Comparison of ENCODE assay signal across 8 mouse cellular contexts in the genomic region with DNA sequence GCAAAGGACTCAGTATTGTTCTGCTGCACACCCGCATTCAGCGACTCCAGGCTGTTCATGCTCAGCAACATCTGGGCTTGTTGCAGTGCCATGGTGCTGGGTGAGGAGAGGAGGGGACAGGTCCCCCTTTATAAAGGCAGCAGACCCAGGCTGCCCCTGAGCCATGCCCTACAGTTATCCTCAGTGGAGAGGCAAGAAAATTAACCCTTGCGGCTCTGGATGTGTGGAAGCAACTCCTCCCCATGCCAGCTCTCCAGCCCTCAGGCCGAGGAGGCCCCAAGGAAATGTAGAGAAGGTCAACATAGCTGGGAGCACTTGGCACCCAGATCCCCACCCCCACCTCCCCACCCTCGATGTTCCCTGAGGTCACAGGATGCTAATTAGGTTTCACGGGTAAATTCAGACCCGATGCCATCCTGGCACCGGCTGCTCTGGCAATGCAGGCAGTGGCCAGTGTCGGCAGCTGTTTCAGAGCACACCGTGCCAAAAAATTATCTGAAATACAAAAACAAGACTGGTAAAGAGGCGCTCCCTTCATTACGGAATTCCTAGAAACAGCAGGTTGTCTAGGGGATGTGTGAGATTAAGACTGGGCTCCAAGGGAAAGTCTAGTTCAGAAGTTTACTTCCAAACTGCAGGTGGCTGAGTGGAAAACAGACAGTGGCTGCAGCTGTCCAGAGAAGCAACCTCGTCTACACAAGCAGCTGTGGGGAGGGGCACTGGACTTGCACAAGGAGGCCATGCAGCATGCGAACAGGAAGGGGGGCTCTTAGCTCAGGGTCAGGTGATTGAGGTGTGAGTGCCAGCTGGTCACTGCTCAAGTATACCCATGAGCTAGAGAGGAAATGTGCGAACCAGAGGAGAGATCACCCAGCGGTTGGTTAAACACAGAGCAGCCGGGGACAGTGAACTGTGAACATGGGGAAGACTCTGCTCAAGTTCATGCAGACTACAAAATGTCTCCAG. TPM values are rescaled to one million over a fixed set of nuclear protein-coding genes. Genes with fewer than 3 reads are reported as not detected.
A peak's percentile ranks its signal among the peaks of the same experiment; 100 is the strongest.
DNase-seq lines count a peak whose midpoint lies in the region; ATAC-seq and TF ChIP-seq lines count a peak whose summit lies in the region.
"Had no signal": no experiment of that assay in that cellular context is flagged by ENCODE, and none has a peak within 500 bp of the region (broad histone marks: within the 10 kb centered on the region; RNA-seq: fewer than 3 reads in every experiment).

No protein-coding gene starts in this region.

- H3K27me3 ChIP-seq in kidney, adult 2 months (replicated peaks; ENCODE audit: control insufficient read depth, insufficient read depth, low read length) = no peaks in the 10 kb centered on the region
- H3K27me3 ChIP-seq in embryonic facial prominence, embryonic 14.5 days (replicated peaks; ENCODE audit: control insufficient read depth, insufficient read depth, low read length) = no peaks in the 10 kb centered on the region
- H3K27me3 ChIP-seq in liver, postnatal 0 days (ENCODE audit: insufficient read depth, low read length) = no peaks in the 10 kb centered on the region

- no peak for TF ChIP-seq CTCF in kidney, adult 2 months (conservative IDR thresholded peaks at IDR 0.05; ENCODE audit: insufficient read depth, insufficient read length, low read depth, low read length)
- TF ChIP-seq CTCF in liver, postnatal 0 days (IDR thresholded peaks at IDR 0.05; ENCODE audit: low read depth) = no peak

- ATAC-seq in embryonic facial prominence, embryonic 14.5 days (ENCODE audit: low read depth) = peak; percentile 53
- ATAC-seq in liver, postnatal 0 days = peak; percentile 9
- no peak for ATAC-seq in monocyte, adult 5-6 weeks (replicated peaks; ENCODE audit: insufficient number of reproducible peaks, low FRiP score, low TSS enrichment, poor library complexity, severe bottlenecking)
- ATAC-seq in CD4-positive, CD25-positive, alpha-beta regulatory T cell, adult 4 months = no peak

- H3K4me1 ChIP-seq in kidney, adult 2 months (ENCODE audit: control insufficient read depth, insufficient read depth, low read length) = peaks cover 15% of the 10 kb centered on the region; the same call in 1 of the 2 replicates
- no peaks in the 10 kb centered on the region for H3K4me1 ChIP-seq in embryonic facial prominence, embryonic 14.5 days (ENCODE audit: control insufficient read depth, insufficient read depth, low read length)
- H3K4me1 ChIP-seq in liver, postnatal 0 days (ENCODE audit: insufficient read depth) = peaks cover 30% of the 10 kb centered on the region

- H3K9me3 ChIP-seq in embryonic facial prominence, embryonic 14.5 days (ENCODE audit: control insufficient read depth, low read length) = no peaks in the 10 kb centered on the region
- H3K9me3 ChIP-seq in liver, postnatal 0 days (ENCODE audit: low read length) = no peaks in the 10 kb centered on the region

- WGBS in kidney, adult 2 months = 64% methylated on average over 17 of the region's 17 CpGs
- WGBS in embryonic facial prominence, embryonic 14.5 days = 76% methylated on average over 17 of the region's 17 CpGs
- WGBS in liver, postnatal 0 days (ENCODE audit: insufficient replicate concordance) = 79% methylated on average over 17 of the region's 17 CpGs

- no peak for TF ChIP-seq POLR2A in kidney, adult 2 months (IDR thresholded peaks at IDR 0.05; ENCODE audit: low read depth, low read length)

- peaks cover 2% of the 10 kb centered on the region; the same call in 1 of the 2 replicates for H3K36me3 ChIP-seq in kidney, adult 2 months (ENCODE audit: control insufficient read depth, insufficient read depth, low read length)
- peaks cover 94% of the 10 kb centered on the region for H3K36me3 ChIP-seq in embryonic facial prominence, embryonic 14.5 days (ENCODE audit: control insufficient read depth, insufficient read depth, low read length)
- peaks cover 70% of the 10 kb centered on the region for H3K36me3 ChIP-seq in liver, postnatal 0 days (replicated peaks; ENCODE audit: insufficient read depth, low read length)

- no peak for TF ChIP-seq EP300 in liver, postnatal 0 days (IDR thresholded peaks at IDR 0.05; ENCODE audit: low read depth)

- H3K4me3 ChIP-seq in kidney, adult 2 months (ENCODE audit: insufficient read depth, low read depth, low read length) = no peak overlapping the region
- H3K4me3 ChIP-seq in embryonic facial prominence, embryonic 14.5 days (ENCODE audit: low read depth, low read length) = no peak overlapping the region
- no peak overlapping the region for H3K4me3 ChIP-seq in liver, postnatal 0 days (ENCODE audit: low read depth, low read length)

- H3K4me2 ChIP-seq in embryonic facial prominence, embryonic 14.5 days (ENCODE audit: low read depth, low read length) = no peak overlapping the region
- H3K4me2 ChIP-seq in liver, postnatal 0 days (ENCODE audit: low read depth, low read length) = no peak overlapping the region

- peak overlapping the region; percentile 52; the same call in 1 of the 2 replicates for H3K27ac ChIP-seq in kidney, adult 2 months (ENCODE audit: insufficient read depth, low read depth, low read length)
- 0 out of 2 replicates have a peak overlapping the region, but pooled peaks have one; percentile 33 for H3K27ac ChIP-seq in embryonic facial prominence, embryonic 14.5 days (replicated peaks; ENCODE audit: low read depth, low read length)
- H3K27ac ChIP-seq in liver, postnatal 0 days (ENCODE audit: low read depth) = peak overlapping the region; percentile 85

- DNase-seq in kidney, adult 2 months = peak; percentile 76
- no peak for DNase-seq in kidney, postnatal 4 days
- DNase-seq in embryonic facial prominence, embryonic 14.5 days (ENCODE audit: low spot score) = peak; percentile 71
- peak; percentile 27 to 36 for DNase-seq in heart, postnatal 10 days
- no peak for DNase-seq in liver, postnatal 0 days
- DNase-seq: thymus, adult 2 months had no signal

- 0 out of 2 replicates have a peak overlapping the region, but pooled peaks have one; percentile 14 for H3K9ac ChIP-seq in embryonic facial prominence, embryonic 14.5 days (ENCODE audit: low read depth, low read length)
- H3K9ac ChIP-seq in liver, postnatal 0 days (replicated peaks) = no peak overlapping the region

- intact Hi-C loops in heart, postnatal 10 days (cut with DNase I) = no loop called here

RNA-seq across cellular contexts. Expression of a gene that starts 20.5 kb away (rescaled TPM):
- 17.7 and 18.8 TPM in 2 replicates for polyA plus RNA-seq in kidney, adult 2 months (2012; rRNA removed)
- polyA plus RNA-seq in embryonic facial prominence, embryonic 14.5 days (2014; fragmentation: Nextera tagmentation; extraction: Ambion mirVana) = 27.7 and 28.4 TPM in 2 replicates
- 10 to 100 TPM; 15.6 to 16.5 TPM for total RNA-seq in heart, postnatal 10 days (2021)
- polyA plus RNA-seq in liver, postnatal 0 days (2015; fragmentation: Nextera tagmentation; extraction: Ambion mirVana) = 9.7 and 10.6 TPM in 2 replicates
- total RNA-seq in monocyte, adult 5-6 weeks (2017) = 63.5 to 74.7 TPM (median 70.1 TPM) in 3 replicates
- 1 to 10 TPM; 2.8 to 2.9 TPM for polyA plus RNA-seq in CD4-positive, CD25-positive, alpha-beta regulatory T cell, adult 4 months (2017; shearing (Covaris generic))

RNA-seq across cellular contexts. Expression of a gene that starts 21.5 kb away (rescaled TPM):
- 209 and 220 TPM in 2 replicates for polyA plus RNA-seq in kidney, adult 2 months (2012; rRNA removed)
- polyA plus RNA-seq in embryonic facial prominence, embryonic 14.5 days (2014; fragmentation: Nextera tagmentation; extraction: Ambion mirVana) = 367 and 424 TPM in 2 replicates
- 100 to 1,000 TPM; 215 to 217 TPM for total RNA-seq in heart, postnatal 10 days (2021)
- polyA plus RNA-seq in liver, postnatal 0 days (2015; fragmentation: Nextera tagmentation; extraction: Ambion mirVana) = 103 and 117 TPM in 2 replicates
- total RNA-seq in monocyte, adult 5-6 weeks (2017) = 141 to 157 TPM (median 145 TPM) in 3 replicates
- 100 to 1,000 TPM; 107 to 151 TPM for polyA plus RNA-seq in CD4-positive, CD25-positive, alpha-beta regulatory T cell, adult 4 months (2017; shearing (Covaris generic))

RNA-seq across cellular contexts. Expression of a gene that starts 50.2 kb away (rescaled TPM):
- polyA plus RNA-seq in kidney, adult 2 months (2012; rRNA removed) = 12.8 and 13.0 TPM in 2 replicates
- 32.8 and 37.1 TPM in 2 replicates for polyA plus RNA-seq in embryonic facial prominence, embryonic 14.5 days (2014; fragmentation: Nextera tagmentation; extraction: Ambion mirVana)
- 10 to 100 TPM; 26.8 to 32.9 TPM for total RNA-seq in heart, postnatal 10 days (2021)
- 8.0 and 8.3 TPM in 2 replicates for polyA plus RNA-seq in liver, postnatal 0 days (2015; fragmentation: Nextera tagmentation; extraction: Ambion mirVana)
- 23.9 to 25.5 TPM (median 24.1 TPM) in 3 replicates for total RNA-seq in monocyte, adult 5-6 weeks (2017)
- 10 to 100 TPM; 25.9 to 37.5 TPM for polyA plus RNA-seq in CD4-positive, CD25-positive, alpha-beta regulatory T cell, adult 4 months (2017; shearing (Covaris generic))

Comparison
In these comparisons a context has a peak if more than half of its experiments do, and no peak if none do; other contexts are left out.
1. DNase-seq: peak in kidney, adult 2 months (single experiment), embryonic facial prominence, embryonic 14.5 days (single experiment) and heart, postnatal 10 days (2 of 2); none in kidney, postnatal 4 days (0 of 2) and liver, postnatal 0 days (single experiment).
2. H3K27ac ChIP-seq: peak in every context shown above with its lines; median percentile 85 in liver, postnatal 0 days; 52 in kidney, adult 2 months; 33 in embryonic facial prominence, embryonic 14.5 days.
3. ATAC-seq: peak in embryonic facial prominence, embryonic 14.5 days (single experiment) and liver, postnatal 0 days (single experiment); none in monocyte, adult 5-6 weeks (single experiment) and CD4-positive, CD25-positive, alpha-beta regulatory T cell, adult 4 months (single experiment).